Mouse (Mus musculus) lung, adult 2 months (tissue): Measurements from ENCODE around the gene Sntg2.

Experiments used
- CTCF ChIP-seq: fragments of 200-500 bp; IDR thresholded peaks from 2 replicates; pipeline ENCODE4 v1.5.1; 2011; ENCODE audit warnings: mild to moderate bottlenecking, low read length, control low read depth; ENCODE audit not compliant: insufficient read depth
- POLR2A ChIP-seq: fragments of 200-500 bp; IDR thresholded peaks from 2 replicates; pipeline ENCODE4 v1.6.1; 2011; ENCODE audit warnings: low read depth, mild to moderate bottlenecking, control low read depth, low read length, borderline replicate concordance; ENCODE audit errors: extremely low read depth

- TF ChIP-seq POLR2A, result no peak
- no peak for TF ChIP-seq CTCF
Observed at GRCm38 (mm10) chr12:30362306-30362705, 10.9 kb downstream of the Sntg2 start.
